Mouse (Mus musculus) right cerebral cortex, adult 18-20 months (tissue): ENCODE measurements around the gene Esp3.
"Not testable (repeated sequence)": the region's sequence is repeated elsewhere in the genome, so short reads cannot be mapped to it uniquely, and the experiment has no call there.

Source experiments
- DNase-seq: peaks from one replicate; pipeline ENCODE4 v3.0.0; 2022; ENCODE audit warnings: mixed read lengths

Gene Esp3

GRCm38 (mm10) chr17:40631775-40632174 is at the start of gene Esp3:
TSS of gene Esp3 (plus strand) at chr17:40632075.
- not testable (repeated sequence) for DNase-seq

- DNase-seq, result not testable (repeated sequence)
These were observed 48.0 kb upstream of the Esp3 start for GRCm38 (mm10) chr17:40583906-40584305.

GRCm38 (mm10) chr17:40591297-40591696 is 40.6 kb upstream of the Esp3 start:
- DNase-seq, result no peak

- no peak for DNase-seq
These were observed 33.6 kb upstream of the Esp3 start, which contains the start of gene Esp4 for GRCm38 (mm10) chr17:40598294-40598693. TSS of gene Esp4 (plus strand) at chr17:40598594.

GRCm38 (mm10) chr17:40662118-40662679 is 30.3 kb downstream of the Esp3 start:
- not testable (repeated sequence) for DNase-seq

GRCm38 (mm10) chr17:40663161-40663811 is 31.4 kb downstream of the Esp3 start:
- not testable (repeated sequence) for DNase-seq
